10 mouse cellular contexts compared by ENCODE assay signal in genomic region chr7:99553222-99553884, GRCm38 (mm10). TPM values are rescaled to one million over a fixed set of nuclear protein-coding genes. Genes with fewer than 3 reads are reported as not detected.
DNase-seq lines count a peak whose midpoint lies in the region; ATAC-seq and TF ChIP-seq lines count a peak whose summit lies in the region.
"Had no signal": no experiment of that assay in that cellular context is flagged by ENCODE, and none has a peak within 500 bp of the region (broad histone marks: within the 10 kb centered on the region; RNA-seq: fewer than 3 reads in every experiment).

No protein-coding gene starts in this region.

- ATAC-seq in heart, embryonic 11.5 days (replicated peaks; ENCODE audit: insufficient number of reproducible peaks, low FRiP score, low TSS enrichment) = peak; percentile 28; the same call in 1 of the 2 replicates
- peak; percentile 21; the same call in 1 of the 2 replicates for ATAC-seq in intestine, postnatal 0 days
- ATAC-seq in lung, embryonic 15.5 days (ENCODE audit: borderline replicate concordance, extremely low read depth, low FRiP score, low TSS enrichment) = peak; percentile 37
- no peak for ATAC-seq in activated CD4-positive, CD25-positive, alpha-beta regulatory T cell, adult 4 months
- ATAC-seq: forebrain, embryonic 15.5 days had no signal

- H3K9ac ChIP-seq in heart, embryonic 11.5 days (ENCODE audit: low read depth, low read length) = no peak overlapping the region; the same call in 1 of the 2 replicates
- no peak overlapping the region for H3K9ac ChIP-seq in intestine, postnatal 0 days (ENCODE audit: low read depth, low read length)
- H3K9ac ChIP-seq in lung, embryonic 15.5 days = no peak overlapping the region
- H3K9ac ChIP-seq: forebrain, embryonic 15.5 days had no signal

- H3K36me3 ChIP-seq in heart, embryonic 11.5 days (ENCODE audit: control insufficient read depth, insufficient read depth, low read length) = no peaks in the 10 kb centered on the region
- no peaks in the 10 kb centered on the region; the same call in 1 of the 2 replicates for H3K36me3 ChIP-seq in intestine, postnatal 0 days (ENCODE audit: control insufficient read depth, insufficient read depth)
- H3K36me3 ChIP-seq in lung, embryonic 15.5 days = peaks cover 6% of the 10 kb centered on the region; the same call in 1 of the 2 replicates

- no peaks in the 10 kb centered on the region for H3K27me3 ChIP-seq in heart, embryonic 11.5 days (ENCODE audit: control insufficient read depth, insufficient read depth, low read length)
- H3K27me3 ChIP-seq in intestine, postnatal 0 days (replicated peaks; ENCODE audit: control insufficient read depth, insufficient read depth, low read length) = no peaks in the 10 kb centered on the region
- H3K27me3 ChIP-seq in lung, embryonic 15.5 days = no peaks in the 10 kb centered on the region
- H3K27me3 ChIP-seq: forebrain, embryonic 15.5 days had no signal

- H3K27ac ChIP-seq in heart, embryonic 11.5 days (ENCODE audit: low read depth, low read length) = peak overlapping the region; percentile 79
- H3K27ac ChIP-seq in intestine, postnatal 0 days (ENCODE audit: low read depth, low read length) = peak overlapping the region; percentile 42
- H3K27ac ChIP-seq in lung, embryonic 15.5 days = peak overlapping the region; percentile 92
- H3K27ac ChIP-seq: forebrain, embryonic 15.5 days had no signal

- H3K4me1 ChIP-seq in heart, embryonic 11.5 days (ENCODE audit: control insufficient read depth, insufficient read depth, low read length) = peaks cover 32% of the 10 kb centered on the region
- 0 out of 2 replicates have a peak, but pooled peaks cover 3% of the 10 kb centered on the region for H3K4me1 ChIP-seq in intestine, postnatal 0 days (replicated peaks; ENCODE audit: control insufficient read depth, insufficient read depth, low read length)
- H3K4me1 ChIP-seq in lung, embryonic 15.5 days = peaks cover 48% of the 10 kb centered on the region
- H3K4me1 ChIP-seq: forebrain, embryonic 15.5 days had no signal

- H3K4me2 ChIP-seq in heart, embryonic 11.5 days = peak overlapping the region; percentile 32; the same call in 1 of the 2 replicates
- no peak overlapping the region for H3K4me2 ChIP-seq in intestine, postnatal 0 days (replicated peaks; ENCODE audit: low read depth)
- H3K4me2 ChIP-seq in lung, embryonic 15.5 days = no peak overlapping the region
- H3K4me2 ChIP-seq: forebrain, embryonic 15.5 days had no signal

- WGBS in heart, embryonic 11.5 days (ENCODE audit: insufficient replicate concordance) = 34% methylated on average over 9 of the region's 9 CpGs
- 26% methylated on average over 9 of the region's 9 CpGs for WGBS in intestine, postnatal 0 days
- WGBS in lung, embryonic 15.5 days = 16% methylated on average over 9 of the region's 9 CpGs

- no peaks in the 10 kb centered on the region for H3K9me3 ChIP-seq in heart, embryonic 11.5 days (replicated peaks; ENCODE audit: control insufficient read depth, low read length)
- H3K9me3 ChIP-seq in intestine, postnatal 0 days (ENCODE audit: control insufficient read depth) = no peaks in the 10 kb centered on the region
- no peaks in the 10 kb centered on the region for H3K9me3 ChIP-seq in lung, embryonic 15.5 days
- H3K9me3 ChIP-seq: forebrain, embryonic 15.5 days had no signal

- DNase-seq in heart, adult 11 months = no peak
- DNase-seq in MN1 (ENCODE audit: low spot score) = peak; percentile 42
- no peak for DNase-seq in left cerebral cortex, adult 9 months (ENCODE audit: low spot score in 2 of 2)
- no peak for DNase-seq in gastrocnemius, adult 8-10 months (ENCODE audit: low spot score in 2 of 2)
- DNase-seq: retina, postnatal 1 day had no signal

- no peak overlapping the region for H3K4me3 ChIP-seq in heart, embryonic 11.5 days (ENCODE audit: low read depth, low read length)
- H3K4me3 ChIP-seq in intestine, postnatal 0 days (ENCODE audit: low read depth, low read length) = no peak overlapping the region
- H3K4me3 ChIP-seq in lung, embryonic 15.5 days = no peak overlapping the region
- H3K4me3 ChIP-seq: forebrain, embryonic 15.5 days had no signal

- no peak for TF ChIP-seq CTCF in intestine, postnatal 0 days (IDR thresholded peaks at IDR 0.05; ENCODE audit: low read depth)

RNA-seq across cellular contexts. Expression of gene Arrb1, which starts 18.1 kb away (rescaled TPM):
- polyA plus RNA-seq in heart, embryonic 11.5 days (2014; fragmentation: Nextera tagmentation; extraction: Ambion mirVana) = 4.9 and 5.3 TPM in 2 replicates
- polyA plus RNA-seq in intestine, postnatal 0 days (2015; fragmentation: Nextera tagmentation; extraction: Ambion mirVana) = 4.2 and 4.4 TPM in 2 replicates
- polyA plus RNA-seq in lung, embryonic 15.5 days (2015; fragmentation: Nextera tagmentation; extraction: Ambion mirVana) = 16.1 and 17.5 TPM in 2 replicates
- polyA plus RNA-seq in activated CD4-positive, CD25-positive, alpha-beta regulatory T cell, adult 4 months (2017; shearing (Covaris generic)) = 10 to 100 TPM in 1 of 2 experiments, 1 to 10 TPM in 1; 8.3 to 12.0 TPM
- 10 to 100 TPM; 11.9 to 14.3 (median 12.7) TPM for total RNA-seq in gastrocnemius, adult 8-10 months (2022)

Comparison
In these comparisons a context has a peak if more than half of its experiments do, and no peak if none do; other contexts are left out.
1. H3K27ac ChIP-seq: peak in every context shown above with its lines; median percentile 92 in lung, embryonic 15.5 days; 79 in heart, embryonic 11.5 days; 42 in intestine, postnatal 0 days.